Comparison of ENCODE assay signal across 15 mouse cellular contexts in genomic region chr10:75627490-75627889, GRCm38 (mm10). TPM values are rescaled to one million over a fixed set of nuclear protein-coding genes. Genes with fewer than 3 reads are reported as not detected.
DNase-seq lines count a peak whose midpoint lies in the region; ATAC-seq lines count a peak whose summit lies in the region.
"Had no signal": no experiment of that assay in that cellular context is flagged by ENCODE, and none has a peak within 500 bp of the region (broad histone marks: within the 10 kb centered on the region; RNA-seq: fewer than 3 reads in every experiment).

No protein-coding gene starts in this region.

- peaks cover 12% of the 10 kb centered on the region for H3K4me1 ChIP-seq in lung, embryonic 15.5 days
- peaks cover 2% of the 10 kb centered on the region for H3K4me1 ChIP-seq in limb, embryonic 10.5 days
- H3K4me1 ChIP-seq: liver, embryonic 12.5 days; midbrain, embryonic 12.5 days; neural tube, embryonic 15.5 days had no signal

- H3K4me3 ChIP-seq in lung, embryonic 15.5 days = no peak overlapping the region
- H3K4me3 ChIP-seq in limb, embryonic 10.5 days = no peak overlapping the region
- H3K4me3 ChIP-seq: liver, embryonic 12.5 days; midbrain, embryonic 12.5 days; neural tube, embryonic 15.5 days had no signal

- 47% methylated on average over 3 of the region's 3 CpGs for whole genome bisulfite sequencing in lung, embryonic 15.5 days
- WGBS in limb, embryonic 10.5 days = 88% methylated on average over 3 of the region's 3 CpGs

- H3K9me3 ChIP-seq in lung, embryonic 15.5 days = no peaks in the 10 kb centered on the region
- H3K9me3 ChIP-seq in limb, embryonic 10.5 days (replicated peaks) = no peaks in the 10 kb centered on the region
- H3K9me3 ChIP-seq: liver, embryonic 12.5 days; midbrain, embryonic 12.5 days; neural tube, embryonic 15.5 days had no signal

- H3K36me3 ChIP-seq in lung, embryonic 15.5 days = no peaks in the 10 kb centered on the region
- H3K36me3 ChIP-seq in limb, embryonic 10.5 days = no peaks in the 10 kb centered on the region
- H3K36me3 ChIP-seq: liver, embryonic 12.5 days; midbrain, embryonic 12.5 days; neural tube, embryonic 15.5 days had no signal

- peak overlapping the region; percentile 29 for H3K27ac ChIP-seq in lung, embryonic 15.5 days
- no peak overlapping the region for H3K27ac ChIP-seq in limb, embryonic 10.5 days
- H3K27ac ChIP-seq: liver, embryonic 12.5 days; macrophage; midbrain, embryonic 12.5 days; neural tube, embryonic 15.5 days had no signal

- DNase-seq in heart, adult 11 months = peak; percentile 95
- no peak for DNase-seq in heart, adult 8-10 months (ENCODE audit: low spot score)
- no peak for DNase-seq in lung, postnatal 36 days
- peak; percentile 79 for DNase-seq in adrenal gland, postnatal 10 days
- DNase-seq in skeletal muscle tissue, adult 2 months (ENCODE audit: low read depth, low spot score) = peak; percentile 81
- no peak for DNase-seq in layer of hippocampus, postnatal 14 days (ENCODE audit: low spot score in 2 of 2)
- DNase-seq in limb, embryonic 10.5 days (ENCODE audit: low spot score) = no peak
- DNase-seq: cerebellum, postnatal 36 days; thymus, adult 2 months had no signal

- H3K27me3 ChIP-seq in lung, embryonic 15.5 days = no peaks in the 10 kb centered on the region
- no peaks in the 10 kb centered on the region for H3K27me3 ChIP-seq in limb, embryonic 10.5 days (ENCODE audit: low read depth, poor library complexity, severe bottlenecking)
- H3K27me3 ChIP-seq: liver, embryonic 12.5 days; midbrain, embryonic 12.5 days; neural tube, embryonic 15.5 days had no signal

- H3K9ac ChIP-seq in lung, embryonic 15.5 days = no peak overlapping the region
- H3K9ac ChIP-seq: liver, embryonic 12.5 days; midbrain, embryonic 12.5 days; neural tube, embryonic 15.5 days had no signal

- no peak for ATAC-seq in lung, embryonic 15.5 days (ENCODE audit: borderline replicate concordance, extremely low read depth, low FRiP score, low TSS enrichment)
- ATAC-seq: inflammation-experienced regulatory T-cells, adult 6 months; liver, embryonic 12.5 days had no signal

- H3K4me2 ChIP-seq in lung, embryonic 15.5 days = no peak overlapping the region
- H3K4me2 ChIP-seq: liver, embryonic 12.5 days; midbrain, embryonic 12.5 days; neural tube, embryonic 15.5 days had no signal

RNA-seq across cellular contexts. Expression of gene Susd2, which starts 16.3 kb away (rescaled TPM):
- 1 to 10 TPM in 3 of 4 experiments, under 1 TPM in 1; 0.98 to 2.2 (median 1.7) TPM for total RNA-seq in heart, adult 8-10 months (2022)
- polyA plus RNA-seq in lung, embryonic 15.5 days (2015; fragmentation: Nextera tagmentation; extraction: Ambion mirVana) = 6.2 and 8.6 TPM in 2 replicates
- 1 to 10 TPM; 7.3 to 9.0 TPM for total RNA-seq in adrenal gland, postnatal 10 days (2021)
- 1 to 10 TPM; 2.1 to 2.4 TPM for total RNA-seq in layer of hippocampus, postnatal 14 days (2021)
- 0.83 and 0.96 TPM in 2 replicates for polyA plus RNA-seq in limb, embryonic 10.5 days (2016; fragmentation: Nextera tagmentation; extraction: Ambion mirVana)

RNA-seq across cellular contexts. Expression of gene Ggt5, which starts 38.4 kb away (rescaled TPM):
- total RNA-seq in heart, adult 8-10 months (2022) = 1 to 10 TPM; 3.4 to 4.9 (median 4.9) TPM
- polyA plus RNA-seq in lung, embryonic 15.5 days (2015; fragmentation: Nextera tagmentation; extraction: Ambion mirVana) = 1.3 and 2.9 TPM in 2 replicates
- total RNA-seq in adrenal gland, postnatal 10 days (2021) = 1 to 10 TPM; 7.3 to 8.3 TPM
- total RNA-seq in layer of hippocampus, postnatal 14 days (2021) = 1 to 10 TPM; 2.9 to 4.0 TPM
- polyA plus RNA-seq in limb, embryonic 10.5 days (2016; fragmentation: Nextera tagmentation; extraction: Ambion mirVana) = 0.33 and 0.69 TPM in 2 replicates

Comparison
In these comparisons a context has a peak if more than half of its experiments do, and no peak if none do; other contexts are left out.
1. DNase-seq: peak in heart, adult 11 months (single experiment), adrenal gland, postnatal 10 days (single experiment) and skeletal muscle tissue, adult 2 months (single experiment); none in heart, adult 8-10 months (single experiment), lung, postnatal 36 days (single experiment), layer of hippocampus, postnatal 14 days (0 of 2) and limb, embryonic 10.5 days (single experiment).